Mouse (Mus musculus) skeletal muscle tissue, postnatal 0 days (tissue): ENCODE measurements around the gene Cfap43. TPM values are rescaled to one million over a fixed set of nuclear protein-coding genes. Genes with fewer than 3 reads are reported as not detected.

Experiments
- microRNA-seq, 2 experiments: library from miRNA; unstranded; fragments of <30 nt; microRNA quantifications; one replicate each; pipeline ENCODE4; 2016
- polyA plus RNA-seq: library from polyadenylated mRNA; unstranded; fragments of >200 nt; fragmentation: Nextera tagmentation; extraction: Ambion mirVana; gene quantifications from 2 replicates; pipeline ENCODE4 v1.2.1, GENCODE M21; 2015

The Cfap43 gene
- 0.12 and 0.14 TPM in 2 replicates for polyA plus RNA-seq

GRCm38 (mm10) chr19:47919126-47919965 lies at the start of gene Cfap43, which contains the start of gene Itprip:
Cfap43 (minus strand) TSS chr19:47919287.
Itprip (minus strand) TSS chr19:47919299.

GRCm38 (mm10) chr19:47937443-47938406 lies 18.6 kb upstream of the Cfap43 start, which contains the start of gene Cfap58:
Cfap58 (plus strand) TSS chr19:47937675.

GRCm38 (mm10) chr19:47865353-47865947 lies 53.6 kb downstream of the Cfap43 start, which contains the start of gene Gsto2:
Gsto2 (plus strand) TSS chr19:47865534.

GRCm38 (mm10) chr19:47854796-47855783 lies 64.0 kb downstream of the Cfap43 start, which contains the start of gene Gsto1:
Gsto1 (plus strand) TSS chr19:47854970.

DNA sequence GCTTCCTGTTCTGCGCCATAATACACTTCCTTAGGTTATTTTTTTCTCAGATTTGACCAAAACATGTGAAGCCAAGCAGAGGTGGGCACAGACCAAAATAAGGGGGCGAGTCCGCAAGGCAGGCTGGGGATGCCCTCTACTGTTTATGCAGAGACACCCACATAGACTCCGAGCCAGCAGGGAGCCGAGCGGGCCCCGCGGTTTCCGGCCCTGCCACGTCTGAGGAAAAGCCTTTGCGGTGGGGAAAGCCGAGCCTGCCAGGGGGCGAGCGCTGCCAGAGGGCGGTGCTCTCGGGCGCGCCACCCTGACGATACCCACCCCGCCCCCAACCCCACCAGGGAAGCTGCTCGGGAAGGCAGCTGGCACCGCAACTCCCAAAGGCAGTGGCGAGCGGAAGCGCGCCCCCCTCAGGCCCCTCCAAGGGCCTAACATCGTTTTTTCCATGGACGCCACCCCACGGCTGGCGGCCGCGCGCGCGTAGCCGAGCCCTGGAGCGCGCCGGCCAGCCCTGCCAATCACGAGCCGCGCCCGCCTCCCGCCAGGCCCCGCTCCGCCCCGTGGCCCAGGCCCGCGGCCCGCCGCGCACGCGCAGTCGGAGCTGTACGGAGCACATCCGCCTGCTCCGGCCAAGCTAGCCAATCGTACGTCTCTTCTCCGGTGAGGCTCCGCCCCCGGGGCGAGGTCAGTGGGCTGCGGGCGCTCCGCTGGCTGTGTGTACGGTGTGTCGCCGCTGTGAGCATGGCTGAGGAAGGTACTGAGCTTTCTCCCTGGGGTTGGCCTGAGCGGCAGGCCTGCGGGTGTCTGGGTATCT lies 187.8 kb downstream of the Cfap43 start, which contains the start of gene Sfr1:
Gene Sfr1 (plus strand): TSS at position 612 of the 811 bp plus-strand sequence.

DNA sequence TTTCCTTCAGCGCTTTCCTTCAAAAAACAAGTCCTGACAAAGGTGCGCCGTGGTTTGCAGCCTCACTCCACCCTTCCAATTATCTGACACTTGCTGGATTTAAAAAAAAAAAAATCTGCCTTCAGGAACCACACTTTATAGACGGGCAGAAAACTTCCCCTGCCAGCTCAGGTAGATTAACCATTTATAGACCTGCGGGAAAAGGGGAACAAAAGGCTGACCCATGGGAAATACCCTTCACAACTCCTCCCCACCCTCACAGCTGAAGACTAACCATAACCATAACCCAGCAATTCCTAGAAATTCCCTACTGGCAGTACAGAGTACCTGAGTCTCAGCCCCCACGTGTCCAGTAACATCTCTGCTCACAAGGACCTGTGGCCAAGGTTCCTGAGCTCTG lies 227.1 kb downstream of the Cfap43 start, which contains the start of gene Col17a1:
Gene Col17a1 (minus strand): TSS at position 101 of the 400 bp plus-strand sequence.

Small RNA genes lying within 50 kb of the gene (microRNA-seq; reads per million reads assigned to microRNA genes)
- gene Gm22240 (0 reads per million in 2 experiments), gene Mir8090 (0.10 to 0.21 reads per million in 2 experiments)

Other genes with a start within 250 kb of the Cfap43 start
- gene Col17a1, start 227.2 kb downstream of the Cfap43 start, polyA plus RNA-seq = 2.5 and 2.9 TPM in 2 replicates
- gene Sfr1, start 187.6 kb downstream of the Cfap43 start, polyA plus RNA-seq = 209 and 211 TPM in 2 replicates
- gene Gsto1, start 64.3 kb downstream of the Cfap43 start, polyA plus RNA-seq = 48.1 and 91.1 TPM in 2 replicates
- 1.1 and 1.5 TPM in 2 replicates for gene Gsto2, start 53.8 kb downstream of the Cfap43 start, polyA plus RNA-seq
- gene Itprip, start within 50 bp of the Cfap43 start, polyA plus RNA-seq = 2.6 and 3.0 TPM in 2 replicates
- 0.04 TPM in 1 of 2 replicates, not detected in the other for gene Cfap58, start 18.4 kb upstream of the Cfap43 start, polyA plus RNA-seq